Mouse (Mus musculus) midbrain, embryonic 13.5 days (tissue): ENCODE measurements around the gene Gna12. TPM values are rescaled to one million over a fixed set of nuclear protein-coding genes. Genes with fewer than 3 reads are reported as not detected.

Experiments
- ATAC-seq: fragments of 200-750 bp; cut with Nextera tagmentation; 2 replicates; pipeline ENCODE4 v1.8.0; 2017; ENCODE audit warnings: mild to moderate bottlenecking, moderate TSS enrichment, moderate library complexity
- H3K27ac ChIP-seq: fragments of 300-500 bp; sonication (generic); 2 replicates; pipeline ENCODE4 v1.5.1; 2015; ENCODE audit warnings: inconsistent platforms, mild to moderate bottlenecking, moderate library complexity
- H3K27me3 ChIP-seq: fragments of 300-500 bp; sonication (generic); 2 replicates; pipeline ENCODE4 v1.6.1; 2015; ENCODE audit warnings: mild to moderate bottlenecking, inconsistent platforms
- H3K36me3 ChIP-seq: fragments of 300-500 bp; sonication (generic); 2 replicates; pipeline ENCODE4 v1.6.1; 2015; ENCODE audit warnings: mild to moderate bottlenecking, inconsistent platforms
- H3K4me1 ChIP-seq: fragments of 300-500 bp; sonication (generic); replicated peaks from 2 replicates; pipeline ENCODE4 v1.6.1; 2015; ENCODE audit warnings: inconsistent platforms
- H3K4me2 ChIP-seq: fragments of 300-500 bp; sonication (generic); replicated peaks from 2 replicates; pipeline ENCODE4 v1.6.1; 2015; ENCODE audit warnings: moderate library complexity, mild to moderate bottlenecking, inconsistent platforms
- H3K4me3 ChIP-seq: fragments of 300-500 bp; sonication (generic); replicated peaks from 2 replicates; pipeline ENCODE4 v1.5.1; 2015; ENCODE audit warnings: mild to moderate bottlenecking, inconsistent platforms
- H3K9ac ChIP-seq: fragments of 300-500 bp; sonication (generic); replicated peaks from 2 replicates; pipeline ENCODE4 v1.6.1; 2015; ENCODE audit warnings: mild to moderate bottlenecking, inconsistent platforms
- H3K9me3 ChIP-seq: fragments of 300-500 bp; sonication (generic); 2 replicates; pipeline ENCODE4 v1.6.1; 2016; ENCODE audit warnings: mild to moderate bottlenecking, inconsistent platforms
- WGBS: fragments of 180-500 bp; shearing (Covaris S2); methylation state at CpG from one replicate; pipeline ENCODE4 v1.1.7; 2015; 5-methylcytosine and 5-hydroxymethylcytosine counted together
- polyA plus RNA-seq: library from polyadenylated mRNA; unstranded; fragments of >200 nt; fragmentation: Nextera tagmentation; extraction: Ambion mirVana; gene quantifications from 2 replicates; pipeline ENCODE4 v1.2.1, GENCODE M21; 2015

Gna12 gene
- polyA plus RNA-seq, 1 experiment from 2014 or later: 12.0 TPM

GRCm38 (mm10) chr5:140812063-140812462, 18.2 kb downstream of the Gna12 start:
- no peak for ATAC-seq
- Histone ChIP-seq H3K9ac (no peak overlapping the region), H3K9me3 (no peaks in the 10 kb centered on the region), H3K4me3 (no peak overlapping the region), H3K27ac (0 out of 2 replicates have a peak overlapping the region, but pooled peaks have one; percentile 32), H3K27me3 (no peaks in the 10 kb centered on the region), H3K4me1 (peaks cover 60% of the 10 kb centered on the region), H3K4me2 (no peak overlapping the region), H3K36me3 (no peaks in the 10 kb centered on the region)
- 64% methylated on average over 5 of the region's 5 CpGs for WGBS

- Histone ChIP-seq H3K4me1 (peaks cover 65% of the 10 kb centered on the region), H3K27me3 (no peaks in the 10 kb centered on the region), H3K27ac (no peak overlapping the region), H3K9ac (no peak overlapping the region), H3K4me3 (no peak overlapping the region), H3K36me3 (no peaks in the 10 kb centered on the region), H3K9me3 (no peaks in the 10 kb centered on the region), H3K4me2 (no peak overlapping the region)
- no peak for ATAC-seq
- WGBS: 53% methylated on average over 2 of the region's 2 CpGs
Measured at GRCm38 (mm10) chr5:140811390-140811789, 18.8 kb downstream of the Gna12 start.

DNA sequence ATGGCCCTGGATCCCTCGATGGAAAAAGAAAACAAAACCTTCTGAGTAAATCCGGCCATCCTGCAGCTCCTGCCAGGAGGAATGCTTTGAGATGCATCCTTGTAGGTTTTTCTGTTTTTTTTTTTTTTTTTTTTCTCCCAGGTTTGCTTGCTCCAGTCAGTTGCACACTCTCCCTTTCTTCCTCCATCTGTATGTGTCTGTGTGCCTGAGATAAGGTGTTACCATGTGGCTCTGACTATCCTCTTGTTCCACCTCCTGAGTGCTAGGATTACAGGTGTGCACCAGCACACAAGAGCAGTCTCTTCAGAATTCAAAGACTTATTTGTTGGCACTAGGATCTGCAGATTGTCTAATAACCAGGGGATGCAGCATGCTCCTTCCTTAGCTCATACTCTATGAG, 23.3 kb downstream of the Gna12 start:
- no peak overlapping the region for H3K27ac ChIP-seq
- no peak for ATAC-seq

DNA sequence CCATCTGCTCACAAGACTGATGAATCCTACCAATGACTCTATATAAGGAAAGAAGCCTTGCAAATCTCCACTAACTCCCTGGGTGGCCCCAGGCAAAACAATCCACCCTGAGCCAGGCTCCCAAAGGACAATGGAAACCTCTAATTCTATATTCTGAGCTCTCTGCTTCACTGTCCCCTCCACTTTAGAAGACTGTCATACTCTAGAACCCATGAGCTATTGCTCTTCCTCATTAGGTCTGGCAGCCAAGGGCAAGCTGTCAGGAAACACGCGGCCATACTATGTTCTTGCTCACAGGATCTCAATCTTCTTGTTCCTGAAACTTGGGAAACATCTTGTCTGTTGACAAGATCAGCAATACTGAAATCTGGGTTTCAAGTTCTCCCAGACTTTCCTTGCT, 24.0 kb downstream of the Gna12 start:
- no peaks in the 10 kb centered on the region for H3K27me3 ChIP-seq
- no peak for ATAC-seq
- H3K27ac ChIP-seq: no peak overlapping the region
- H3K36me3 ChIP-seq: no peaks in the 10 kb centered on the region
- no peaks in the 10 kb centered on the region for H3K9me3 ChIP-seq
- H3K4me1 ChIP-seq: peaks cover 35% of the 10 kb centered on the region
- H3K9ac ChIP-seq: no peak overlapping the region
- WGBS: 78% methylated on average over 2 of the region's 2 CpGs
- H3K4me3 ChIP-seq: no peak overlapping the region
- no peak overlapping the region for H3K4me2 ChIP-seq

More for the DNA sequence above, 23.3 kb downstream of the Gna12 start:
- WGBS: 54% methylated on average over 2 of the region's 2 CpGs
- H3K9me3 ChIP-seq: no peaks in the 10 kb centered on the region
- peaks cover 36% of the 10 kb centered on the region for H3K4me1 ChIP-seq
- no peak overlapping the region for H3K9ac ChIP-seq
- no peaks in the 10 kb centered on the region for H3K27me3 ChIP-seq
- H3K36me3 ChIP-seq: no peaks in the 10 kb centered on the region
- H3K4me3 ChIP-seq: no peak overlapping the region
- no peak overlapping the region for H3K4me2 ChIP-seq

DNA sequence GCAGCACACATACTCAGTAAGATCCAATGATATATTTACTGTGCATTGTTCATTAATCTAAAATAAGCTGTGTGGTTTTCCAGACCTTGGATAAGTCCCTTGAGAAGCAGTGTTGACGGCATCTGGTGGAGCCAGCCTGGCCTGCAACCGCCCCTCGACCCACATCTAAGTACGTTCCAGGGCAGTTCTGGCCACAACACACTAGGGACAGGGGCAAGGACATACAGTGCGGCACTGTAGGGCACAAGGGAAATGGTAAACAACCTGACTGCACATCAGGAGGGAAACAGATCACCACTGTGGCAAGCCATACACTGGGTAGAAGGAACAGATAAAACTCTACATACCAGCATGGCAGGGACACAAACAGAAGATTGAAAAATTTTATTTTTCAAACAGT, 28.4 kb downstream of the Gna12 start:
- no peaks in the 10 kb centered on the region for H3K36me3 ChIP-seq
- no peak for ATAC-seq
- peaks cover 41% of the 10 kb centered on the region for H3K4me1 ChIP-seq
- H3K27ac ChIP-seq: no peak overlapping the region
- no peaks in the 10 kb centered on the region for H3K9me3 ChIP-seq
- H3K9ac ChIP-seq: no peak overlapping the region
- no peaks in the 10 kb centered on the region for H3K27me3 ChIP-seq
- 75% methylated on average over 5 of the region's 5 CpGs for WGBS
- no peak overlapping the region for H3K4me3 ChIP-seq
- H3K4me2 ChIP-seq: no peak overlapping the region

DNA sequence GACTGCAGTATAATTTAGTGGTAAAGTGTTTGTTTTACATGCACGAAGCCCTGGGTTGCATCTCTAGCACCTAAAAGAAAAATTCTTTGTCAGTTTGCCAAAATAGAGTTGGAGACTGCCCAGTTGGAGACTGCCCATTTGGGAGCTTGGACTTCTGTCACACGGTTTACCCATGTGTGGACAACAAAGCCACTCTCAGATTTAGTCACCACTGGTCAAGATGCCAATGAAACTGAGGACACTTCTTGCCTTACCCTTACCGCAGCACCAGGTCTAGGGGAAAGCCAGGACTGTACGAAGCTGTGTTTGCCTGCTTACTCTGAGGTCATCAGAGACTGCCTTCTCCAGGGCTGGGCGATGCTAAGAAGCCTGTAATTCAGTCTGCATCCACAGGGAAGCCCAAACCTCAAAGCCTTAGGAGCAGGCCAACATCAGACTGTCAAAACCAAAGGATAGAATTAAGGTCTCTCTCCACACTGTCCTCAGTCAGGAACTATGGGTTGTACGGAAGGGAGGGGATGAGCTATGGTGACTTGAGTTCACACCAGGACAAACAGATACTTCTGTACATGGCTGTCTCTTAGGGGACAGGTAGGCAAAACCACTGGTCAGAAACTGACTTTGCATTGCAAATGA, 29.8 kb downstream of the Gna12 start:
- no peak overlapping the region for H3K9ac ChIP-seq
- peaks cover 37% of the 10 kb centered on the region for H3K4me1 ChIP-seq
- WGBS: 87% methylated on average over 6 of the region's 6 CpGs
- H3K36me3 ChIP-seq: no peaks in the 10 kb centered on the region
- ATAC-seq: no peak
- H3K9me3 ChIP-seq: no peaks in the 10 kb centered on the region
- H3K27me3 ChIP-seq: no peaks in the 10 kb centered on the region
- H3K4me2 ChIP-seq: no peak overlapping the region
- H3K4me3 ChIP-seq: no peak overlapping the region
- no peak overlapping the region for H3K27ac ChIP-seq

DNA sequence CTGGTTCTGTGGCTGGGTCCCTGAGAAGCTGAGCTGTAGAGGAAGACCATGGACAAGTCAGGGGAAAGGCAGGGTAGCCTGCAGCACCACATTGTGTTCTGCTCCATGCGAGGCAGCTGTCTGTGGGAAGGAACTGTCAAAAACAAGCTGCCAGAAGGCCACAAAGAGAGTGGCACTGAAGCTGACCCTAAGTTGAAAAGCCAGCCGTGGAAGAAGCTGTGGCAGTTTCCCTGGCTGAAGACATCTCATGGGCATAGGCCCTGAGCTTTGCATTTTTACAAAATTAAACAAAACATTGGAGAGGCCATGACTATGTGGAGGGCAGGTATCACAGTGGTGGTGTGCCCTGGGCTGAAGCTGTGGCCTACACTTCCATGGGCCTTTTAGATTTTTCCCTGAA, 31.0 kb downstream of the Gna12 start:
- no peak for ATAC-seq
- H3K27me3 ChIP-seq: no peaks in the 10 kb centered on the region
- H3K4me2 ChIP-seq: no peak overlapping the region
- H3K4me1 ChIP-seq: peaks cover 39% of the 10 kb centered on the region
- no peak overlapping the region for H3K4me3 ChIP-seq
- H3K9ac ChIP-seq: peak overlapping the region; percentile 11; the same call in 1 of the 2 replicates
- H3K9me3 ChIP-seq: no peaks in the 10 kb centered on the region
- WGBS: 55% methylated on average over 2 of the region's 2 CpGs
- no peaks in the 10 kb centered on the region for H3K36me3 ChIP-seq
- peak overlapping the region; percentile 47 for H3K27ac ChIP-seq

- no peaks in the 10 kb centered on the region for H3K9me3 ChIP-seq
- H3K27ac ChIP-seq: peak overlapping the region; percentile 47
- H3K4me3 ChIP-seq: no peak overlapping the region
- H3K36me3 ChIP-seq: no peaks in the 10 kb centered on the region
- no peak; the same call in 1 of the 2 replicates for ATAC-seq
- peak overlapping the region; percentile 11; the same call in 1 of the 2 replicates for H3K9ac ChIP-seq
- peaks cover 43% of the 10 kb centered on the region for H3K4me1 ChIP-seq
- no peaks in the 10 kb centered on the region for H3K27me3 ChIP-seq
- no peak overlapping the region for H3K4me2 ChIP-seq
- 86% methylated on average over 5 of the region's 5 CpGs for WGBS
Measured at GRCm38 (mm10) chr5:140798775-140799174, 31.5 kb downstream of the Gna12 start.

DNA sequence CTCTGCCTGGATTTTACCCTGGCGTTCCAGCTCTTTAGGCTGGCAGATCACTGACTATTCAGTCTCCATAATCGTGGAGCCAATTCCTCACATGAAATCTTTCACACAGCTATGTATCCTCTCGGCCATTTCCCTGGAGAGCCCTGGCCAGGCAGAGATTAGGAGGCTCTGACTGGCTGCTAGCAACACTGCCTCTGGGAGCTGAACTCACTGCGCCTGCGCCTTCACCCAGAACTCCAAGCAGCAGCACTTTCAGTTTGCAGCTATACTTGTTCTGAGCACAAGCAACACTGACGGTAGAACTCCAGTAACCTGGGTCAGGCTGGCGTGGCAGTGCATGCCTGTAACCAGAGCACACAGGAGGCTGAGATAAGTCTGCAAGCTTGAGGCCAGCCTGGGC, 32.1 kb downstream of the Gna12 start:
- no peak overlapping the region for H3K4me3 ChIP-seq
- WGBS: 70% methylated on average over 7 of the region's 7 CpGs
- peak overlapping the region; percentile 26 for H3K27ac ChIP-seq
- H3K9me3 ChIP-seq: no peaks in the 10 kb centered on the region
- H3K4me1 ChIP-seq: peaks cover 44% of the 10 kb centered on the region
- 0 out of 2 replicates have a peak overlapping the region, but pooled peaks have one; percentile 44 for H3K9ac ChIP-seq
- no peaks in the 10 kb centered on the region for H3K36me3 ChIP-seq
- H3K27me3 ChIP-seq: no peaks in the 10 kb centered on the region
- H3K4me2 ChIP-seq: no peak overlapping the region
- ATAC-seq: no peak

- WGBS: 75% methylated on average over 3 of the region's 3 CpGs
- Histone ChIP-seq H3K9ac (no peak overlapping the region), H3K36me3 (no peaks in the 10 kb centered on the region), H3K9me3 (no peaks in the 10 kb centered on the region), H3K4me1 (peaks cover 59% of the 10 kb centered on the region), H3K27me3 (no peaks in the 10 kb centered on the region), H3K4me2 (no peak overlapping the region), H3K4me3 (no peak overlapping the region), H3K27ac (no peak overlapping the region)
- no peak for ATAC-seq
Measured at GRCm38 (mm10) chr5:140796051-140796450, 34.2 kb downstream of the Gna12 start.

DNA sequence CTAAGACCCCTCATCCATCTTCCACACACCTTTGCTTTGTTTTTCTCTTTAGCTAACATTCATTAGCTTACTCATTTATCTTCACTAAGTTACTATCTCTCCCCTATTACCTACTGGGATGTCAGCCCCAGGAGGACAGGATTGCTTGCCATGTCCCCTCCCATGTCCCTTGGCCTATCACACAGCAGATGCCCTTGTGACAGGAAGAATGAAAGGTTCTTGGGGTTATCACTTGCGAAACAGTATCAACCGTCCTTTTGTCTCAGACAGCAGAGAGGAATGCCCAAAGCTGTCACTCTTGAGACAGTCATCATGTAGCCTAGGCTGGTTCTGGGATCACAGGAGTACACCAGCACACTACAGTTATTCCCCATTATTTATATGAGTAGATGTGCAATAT, 35.1 kb downstream of the Gna12 start:
- Histone ChIP-seq H3K9me3 (no peaks in the 10 kb centered on the region), H3K4me2 (no peak overlapping the region), H3K36me3 (no peaks in the 10 kb centered on the region), H3K9ac (no peak overlapping the region), H3K27ac (no peak overlapping the region), H3K4me1 (peaks cover 66% of the 10 kb centered on the region), H3K4me3 (no peak overlapping the region), H3K27me3 (no peaks in the 10 kb centered on the region)
- WGBS: 80% methylated on average over 2 of the region's 2 CpGs
- no peak for ATAC-seq

GRCm38 (mm10) chr5:140794753-140795152, 35.5 kb downstream of the Gna12 start:
- no peak overlapping the region for H3K4me2 ChIP-seq
- no peaks in the 10 kb centered on the region for H3K9me3 ChIP-seq
- no peak overlapping the region; the same call in 1 of the 2 replicates for H3K9ac ChIP-seq
- ATAC-seq: no peak
- H3K4me1 ChIP-seq: peaks cover 70% of the 10 kb centered on the region
- no peak overlapping the region for H3K27ac ChIP-seq
- no peaks in the 10 kb centered on the region for H3K27me3 ChIP-seq
- no peaks in the 10 kb centered on the region for H3K36me3 ChIP-seq
- no peak overlapping the region for H3K4me3 ChIP-seq
- WGBS: 64% methylated on average over 3 of the region's 3 CpGs

DNA sequence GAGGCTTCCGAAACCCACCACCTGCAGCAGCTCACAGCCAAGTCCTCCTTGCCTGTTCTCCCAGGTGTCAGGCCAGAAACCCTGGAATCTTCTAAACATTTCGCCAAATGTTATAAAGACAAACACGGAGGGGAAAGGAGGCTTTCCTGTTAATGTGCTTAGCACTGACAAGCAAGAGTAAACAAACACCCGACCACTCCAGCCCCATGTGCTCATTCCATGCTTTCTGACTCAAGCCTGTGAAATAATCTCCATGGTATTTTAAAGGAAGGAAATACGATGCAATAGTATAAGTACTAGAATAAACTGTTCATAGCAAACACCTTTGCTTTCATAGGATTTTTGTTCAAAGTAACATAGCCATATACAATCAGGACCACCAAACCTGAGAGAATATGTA, 38.0 kb downstream of the Gna12 start:
- Histone ChIP-seq H3K4me1 (peaks cover 61% of the 10 kb centered on the region), H3K27me3 (no peaks in the 10 kb centered on the region), H3K27ac (peak overlapping the region; percentile 77), H3K4me2 (no peak overlapping the region), H3K36me3 (no peaks in the 10 kb centered on the region), H3K4me3 (no peak overlapping the region), H3K9ac (no peak overlapping the region), H3K9me3 (no peaks in the 10 kb centered on the region)
- 67% methylated on average over 5 of the region's 5 CpGs for WGBS
- no peak for ATAC-seq
